Mouse (Mus musculus): ENCODE results near the gene Cdk13.

DNA sequence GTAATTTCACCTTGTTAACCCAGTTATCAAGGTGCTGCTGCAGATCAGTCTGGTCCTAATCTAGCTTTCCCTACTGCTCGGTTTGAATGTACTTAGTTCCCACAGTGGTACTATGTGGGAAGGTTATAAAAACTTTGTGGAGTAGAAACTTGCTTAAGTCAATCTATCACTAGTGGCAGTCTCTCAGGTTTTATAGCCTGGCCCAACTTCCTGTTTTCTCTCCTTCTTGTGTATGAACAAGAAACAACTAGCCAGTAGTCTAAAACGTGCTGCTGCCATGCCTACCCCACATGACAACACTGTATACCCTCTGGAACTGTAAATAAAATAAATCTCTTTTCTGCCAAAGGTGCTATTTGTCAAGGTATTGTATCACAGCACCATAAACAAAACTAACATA is 25.0 kb downstream of the Cdk13 start:
- TF ChIP-seq POLR2A (IDR thresholded peaks at IDR 0.05; ENCODE audit: borderline replicate concordance, insufficient read depth, low read length) (no peak), CTCF (IDR thresholded peaks at IDR 0.05; ENCODE audit: borderline replicate concordance, insufficient read depth, low read depth, low read length) (no peak)

All from cerebellum, adult 2 months (tissue).